Mouse (Mus musculus) spleen, adult 2 months (tissue): ENCODE results near the gene Dstn.

Source experiments
- CTCF ChIP-seq: fragments of 200-500 bp; IDR thresholded peaks from 2 replicates; pipeline ENCODE4 v1.5.1; 2011; ENCODE audit warnings: mild to moderate bottlenecking, inconsistent platforms; ENCODE audit not compliant: insufficient read depth, insufficient read length, insufficient replicate concordance; ENCODE audit errors: extremely low read depth
- POLR2A ChIP-seq: fragments of 200-500 bp; IDR thresholded peaks from 2 replicates; pipeline ENCODE4 v1.6.1; 2011; ENCODE audit warnings: low read depth, low read length, inconsistent platforms

- TF ChIP-seq POLR2A (no peak), CTCF (no peak)
Observed at GRCm38 (mm10) chr2:143929607-143930311, 14.6 kb downstream of the Dstn start.
